ENCODE assay signal across 12 mouse cellular contexts in genomic region chr7:97500555-97501209, GRCm38 (mm10). TPM values are rescaled to one million over a fixed set of nuclear protein-coding genes. Genes with fewer than 3 reads are reported as not detected.
DNase-seq lines count a peak whose midpoint lies in the region; ATAC-seq and TF ChIP-seq lines count a peak whose summit lies in the region.
"Had no signal": no experiment of that assay in that cellular context is flagged by ENCODE, and none has a peak within 500 bp of the region (broad histone marks: within the 10 kb centered on the region; RNA-seq: fewer than 3 reads in every experiment).

No protein-coding gene starts in this region.

- TF ChIP-seq CTCF in hindbrain, postnatal 0 days (IDR thresholded peaks at IDR 0.05; ENCODE audit: low read depth) = no peak
- no peak for TF ChIP-seq CTCF in brain, embryonic 14.5 days (IDR thresholded peaks at IDR 0.05; ENCODE audit: borderline replicate concordance, extremely low read depth, insufficient read depth, insufficient read length)

- no peaks in the 10 kb centered on the region for H3K9me3 ChIP-seq in hindbrain, postnatal 0 days (ENCODE audit: low read length)
- H3K9me3 ChIP-seq in hindbrain, embryonic 10.5 days = peaks cover 1% of the 10 kb centered on the region; the same call in 1 of the 2 replicates
- H3K9me3 ChIP-seq in heart, embryonic 15.5 days (replicated peaks) = no peaks in the 10 kb centered on the region
- H3K9me3 ChIP-seq: neural tube, embryonic 12.5 days had no signal

- DNase-seq in hindbrain, postnatal 0 days (ENCODE audit: low spot score) = peak; percentile 19
- no peak for DNase-seq in hindbrain, embryonic 10.5 days (ENCODE audit: low spot score)
- peak; percentile 61 for DNase-seq in brain, embryonic 14.5 days (ENCODE audit: low read depth)
- peak; percentile 90 for DNase-seq in cerebellum, adult 9-10 months
- no peak for DNase-seq in c-Kit-positive CD71-positive TER-119-positive erythroid progenitor cells, embryonic 14.5 days (ENCODE audit: low spot score)
- no peak for DNase-seq in adrenal gland, adult 2 months
- DNase-seq: lung, embryonic 14.5 days; right cerebral cortex, postnatal 14 days had no signal

- no peaks in the 10 kb centered on the region for H3K27me3 ChIP-seq in hindbrain, postnatal 0 days (ENCODE audit: insufficient read depth, low read length)
- H3K27me3 ChIP-seq in hindbrain, embryonic 10.5 days (ENCODE audit: insufficient read depth, poor library complexity, severe bottlenecking) = no peaks in the 10 kb centered on the region
- no peaks in the 10 kb centered on the region for H3K27me3 ChIP-seq in heart, embryonic 15.5 days
- H3K27me3 ChIP-seq: neural tube, embryonic 12.5 days had no signal

- H3K36me3 ChIP-seq in hindbrain, postnatal 0 days (ENCODE audit: insufficient read depth, low read length) = peaks cover 9% of the 10 kb centered on the region; the same call in 1 of the 2 replicates
- H3K36me3 ChIP-seq in hindbrain, embryonic 10.5 days = peaks cover 74% of the 10 kb centered on the region
- peaks cover 18% of the 10 kb centered on the region; the same call in 1 of the 2 replicates for H3K36me3 ChIP-seq in heart, embryonic 15.5 days

- no peak overlapping the region for H3K4me3 ChIP-seq in hindbrain, postnatal 0 days (ENCODE audit: low read length)
- H3K4me3 ChIP-seq in hindbrain, embryonic 10.5 days = no peak overlapping the region
- no peak overlapping the region for H3K4me3 ChIP-seq in heart, embryonic 15.5 days
- H3K4me3 ChIP-seq: erythroblast, embryonic 14.5 days; neural tube, embryonic 12.5 days had no signal

- peak; percentile 72 for ATAC-seq in hindbrain, postnatal 0 days
- ATAC-seq in heart, embryonic 15.5 days (replicated peaks; ENCODE audit: insufficient number of reproducible peaks, insufficient read depth, low FRiP score, low read depth) = peak; percentile 62; the same call in 1 of the 2 replicates

- no peak overlapping the region for H3K4me2 ChIP-seq in hindbrain, postnatal 0 days (ENCODE audit: low read depth, low read length)
- H3K4me2 ChIP-seq in heart, embryonic 15.5 days = no peak overlapping the region
- H3K4me2 ChIP-seq: lung, embryonic 14.5 days; neural tube, embryonic 12.5 days had no signal

- H3K27ac ChIP-seq in hindbrain, postnatal 0 days = no peak overlapping the region
- no peak overlapping the region for H3K27ac ChIP-seq in hindbrain, embryonic 10.5 days
- H3K27ac ChIP-seq in heart, embryonic 15.5 days = peak overlapping the region; percentile 40
- H3K27ac ChIP-seq: kidney, postnatal 0 days; neural tube, embryonic 12.5 days had no signal

- H3K9ac ChIP-seq in hindbrain, postnatal 0 days (replicated peaks; ENCODE audit: low read length) = no peak overlapping the region
- H3K9ac ChIP-seq in heart, embryonic 15.5 days = no peak overlapping the region
- H3K9ac ChIP-seq: lung, embryonic 14.5 days; neural tube, embryonic 12.5 days had no signal

- no peaks in the 10 kb centered on the region for H3K4me1 ChIP-seq in hindbrain, postnatal 0 days (ENCODE audit: insufficient read depth, low read length)
- no peaks in the 10 kb centered on the region for H3K4me1 ChIP-seq in hindbrain, embryonic 10.5 days (replicated peaks)
- 0 out of 2 replicates have a peak, but pooled peaks cover 2% of the 10 kb centered on the region for H3K4me1 ChIP-seq in heart, embryonic 15.5 days (replicated peaks)
- H3K4me1 ChIP-seq: neural tube, embryonic 12.5 days had no signal

- WGBS in hindbrain, postnatal 0 days = 58% methylated on average over 5 of the region's 5 CpGs
- WGBS in hindbrain, embryonic 10.5 days = 94% methylated on average over 5 of the region's 5 CpGs
- 50% methylated on average over 5 of the region's 5 CpGs for WGBS in heart, embryonic 15.5 days

- TF ChIP-seq POLR2A in brain, embryonic 14.5 days (IDR thresholded peaks at IDR 0.05; ENCODE audit: borderline replicate concordance, extremely low read depth, insufficient read depth, insufficient read length, poor library complexity, severe bottlenecking) = no peak

RNA-seq across cellular contexts. Expression of gene Ints4, which starts 19.9 kb away (rescaled TPM):
- 28.3 and 39.5 TPM in 2 replicates for total RNA-seq in hindbrain, postnatal 0 days (2014; rRNA removed)
- 29.3 and 30.2 TPM in 2 replicates for polyA plus RNA-seq in hindbrain, postnatal 0 days (2015; fragmentation: Nextera tagmentation; extraction: Ambion mirVana)
- polyA plus RNA-seq in hindbrain, embryonic 10.5 days (2016; fragmentation: Nextera tagmentation; extraction: Ambion mirVana) = 61.0 and 63.7 TPM in 2 replicates
- polyA plus RNA-seq in brain, embryonic 14.5 days (2012; rRNA removed) = 80.7 and 93.5 TPM in 2 replicates
- 27.5 and 33.9 TPM in 2 replicates for polyA plus RNA-seq in heart, embryonic 15.5 days (2015; fragmentation: Nextera tagmentation; extraction: Ambion mirVana)
- total RNA-seq in adrenal gland, adult 2 months (2021) = 10 to 100 TPM; 58.8 to 60.3 TPM
- polyA plus RNA-seq in adrenal gland, adult 2 months (2012; rRNA removed) = 57.5 and 70.5 TPM in 2 replicates

RNA-seq across cellular contexts. Expression of gene Kctd14, which starts 49.6 kb away (rescaled TPM):
- 0.68 and 1.5 TPM in 2 replicates for total RNA-seq in hindbrain, postnatal 0 days (2014; rRNA removed)
- polyA plus RNA-seq in hindbrain, postnatal 0 days (2015; fragmentation: Nextera tagmentation; extraction: Ambion mirVana) = 2.6 and 3.1 TPM in 2 replicates
- 0.20 and 0.37 TPM in 2 replicates for polyA plus RNA-seq in hindbrain, embryonic 10.5 days (2016; fragmentation: Nextera tagmentation; extraction: Ambion mirVana)
- 1.3 and 1.6 TPM in 2 replicates for polyA plus RNA-seq in brain, embryonic 14.5 days (2012; rRNA removed)
- polyA plus RNA-seq in heart, embryonic 15.5 days (2015; fragmentation: Nextera tagmentation; extraction: Ambion mirVana) = 0.83 and 1.8 TPM in 2 replicates
- 1 to 10 TPM; 1.2 to 4.2 TPM for total RNA-seq in adrenal gland, adult 2 months (2021)
- 0.76 and 1.2 TPM in 2 replicates for polyA plus RNA-seq in adrenal gland, adult 2 months (2012; rRNA removed)

Comparison
In these comparisons a context has a peak if more than half of its experiments do, and no peak if none do; other contexts are left out.
1. DNase-seq: peak in hindbrain, postnatal 0 days (single experiment), brain, embryonic 14.5 days (single experiment) and cerebellum, adult 9-10 months (single experiment); none in hindbrain, embryonic 10.5 days (single experiment), c-Kit-positive CD71-positive TER-119-positive erythroid progenitor cells, embryonic 14.5 days (single experiment) and adrenal gland, adult 2 months (single experiment).